Mouse (Mus musculus) c-Kit-negative CD71-positive TER-119-positive erythroid progenitor cells, embryonic 14.5 days (primary cell): ENCODE results near the gene Zfand5.

Experiments
- DNase-seq: peaks from one replicate; pipeline ENCODE4 v3.0.0-alpha.2; 2013; ENCODE audit warnings: low read depth, low spot score

Zfand5 gene

GRCm38 (mm10) chr19:21329770-21330169 lies 57.7 kb downstream of the Zfand5 start:
- DNase-seq: no peak

GRCm38 (mm10) chr19:21330305-21331115 lies 58.4 kb downstream of the Zfand5 start:
- no peak for DNase-seq

- DNase-seq: no peak
Measured at GRCm38 (mm10) chr19:21331621-21332155, 59.6 kb downstream of the Zfand5 start.
